Mouse (Mus musculus) kidney, adult 2 months (tissue): ENCODE results near the gene Cdk12.

Source experiments
- CTCF ChIP-seq: fragments of 200-500 bp; conservative IDR thresholded peaks from 2 replicates; pipeline ENCODE4 v1.5.1; 2011; ENCODE audit warnings: low read depth, mild to moderate bottlenecking, control low read depth, low read length, moderate library complexity, mixed read lengths; ENCODE audit not compliant: insufficient read depth, insufficient read length
- POLR2A ChIP-seq: fragments of 200-500 bp; IDR thresholded peaks from one replicate; pipeline ENCODE4 v1.6.1; 2011; ENCODE audit warnings: low read depth, low read length, control low read depth

DNA sequence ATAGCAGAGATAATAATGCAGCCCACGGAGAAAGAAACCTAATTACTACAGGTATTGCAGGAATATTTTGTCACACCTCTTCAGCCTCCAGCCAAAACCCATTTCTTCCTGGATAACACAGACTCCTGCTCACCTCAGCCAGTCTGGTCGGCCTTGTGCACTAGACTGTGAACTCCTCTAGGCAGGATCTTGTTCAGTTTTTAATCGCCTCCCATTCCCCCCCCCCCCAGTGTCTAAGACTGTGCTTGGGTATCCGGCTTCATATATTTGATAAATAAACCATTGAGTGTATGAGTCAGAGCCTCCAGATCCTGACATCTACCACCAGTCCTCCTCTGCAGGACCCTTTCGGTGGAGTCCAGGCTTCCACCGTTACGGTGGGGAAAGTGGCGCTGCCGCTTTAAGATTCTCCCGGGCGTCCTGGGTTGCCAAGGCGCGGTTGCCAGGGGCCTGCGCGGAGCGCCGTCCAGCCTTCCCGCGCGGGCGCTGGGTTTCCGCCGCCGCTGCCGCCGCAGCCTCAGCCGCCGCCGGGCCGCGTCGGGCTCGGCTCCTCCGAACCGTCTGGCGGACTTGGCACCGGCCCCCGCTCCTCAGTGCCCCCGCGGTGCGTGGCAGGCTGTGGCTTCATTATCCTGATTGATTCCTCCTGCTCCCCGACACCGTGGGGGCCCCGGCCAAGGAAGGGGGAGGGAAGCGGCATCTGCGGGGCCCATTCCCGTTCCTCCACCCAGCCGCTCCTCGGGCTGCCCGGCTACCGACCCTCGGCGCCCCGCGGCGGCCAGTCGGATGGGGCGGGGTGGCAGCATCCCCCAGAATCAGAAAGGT lies 91.5 kb downstream of the Cdk12 start:
- TF ChIP-seq CTCF (no peak), POLR2A (no peak)
